Mouse (Mus musculus): ENCODE measurements around the gene Dars.

- no peak for TF ChIP-seq CTCF (IDR thresholded peaks at IDR 0.05; ENCODE audit: low read depth)
- TF ChIP-seq EP300 (optimal IDR thresholded peaks at IDR 0.05) = no peak
Observed at GRCm38 (mm10) chr1:128438526-128438925, 21.4 kb upstream of the Dars start.

Measured in stomach, postnatal 0 days (tissue).